Mouse (Mus musculus) layer of hippocampus, postnatal 14 days (tissue): Measurements from ENCODE around the gene Clptm1. TPM values are rescaled to one million over a fixed set of nuclear protein-coding genes. Genes with fewer than 3 reads are reported as not detected.
A peak's percentile ranks its signal among the peaks of the same experiment; 100 is the strongest.

Experiments used
- DNase-seq, 2 experiments: peaks; one replicate each; pipeline ENCODE4 v3.0.0; 2021 to 2022; ENCODE audit warnings: low spot score in 2 of 2, mixed read lengths in 1 of 2
- total RNA-seq, 2 experiments: library from RNA; stranded (reverse); gene quantifications; 2 replicates each; pipeline ENCODE4 v1.2.3; 2021

Gene Clptm1
- total RNA-seq, 2 experiments from 2014 or later: 151 to 160 TPM

GRCm38 (mm10) chr7:19667434-19667833 lies 2.6 kb upstream of the Clptm1 start:
- DNase-seq: no peak

GRCm38 (mm10) chr7:19666750-19667149 lies 1.9 kb upstream of the Clptm1 start:
- DNase-seq: no peak

GRCm38 (mm10) chr7:19664455-19664954 lies 328 bp downstream of the Clptm1 start:
- no peak for DNase-seq

- no peak for DNase-seq
These were observed 893 bp downstream of the Clptm1 start for GRCm38 (mm10) chr7:19663940-19664339.

- DNase-seq: no peak
These were observed 12.2 kb downstream of the Clptm1 start for GRCm38 (mm10) chr7:19652614-19653013.

GRCm38 (mm10) chr7:19651063-19651786 lies 13.6 kb downstream of the Clptm1 start:
- DNase-seq: no peak

GRCm38 (mm10) chr7:19641223-19641622 lies 23.6 kb downstream of the Clptm1 start:
- no peak for DNase-seq

- no peak for DNase-seq
These were observed 29.6 kb downstream of the Clptm1 start for GRCm38 (mm10) chr7:19635074-19635827.

GRCm38 (mm10) chr7:19634591-19634990 lies 30.2 kb downstream of the Clptm1 start:
- no peak for DNase-seq

GRCm38 (mm10) chr7:19633855-19634254 lies 31.0 kb downstream of the Clptm1 start:
- no peak for DNase-seq

- no peak for DNase-seq
These were observed 31.6 kb downstream of the Clptm1 start for GRCm38 (mm10) chr7:19633197-19633596.

GRCm38 (mm10) chr7:19632720-19633119 lies 32.1 kb downstream of the Clptm1 start:
- DNase-seq: no peak

- no peak for DNase-seq
These were observed 32.6 kb downstream of the Clptm1 start for GRCm38 (mm10) chr7:19632275-19632674.

- DNase-seq: peak; percentile 85 to 92
These were observed 35.5 kb downstream of the Clptm1 start, which contains the start of gene Relb for GRCm38 (mm10) chr7:19629361-19629734. Gene Relb (minus strand): TSS chr7:19629438.

GRCm38 (mm10) chr7:19628536-19629360 lies 36.1 kb downstream of the Clptm1 start:
- peak; percentile 86 to 91 for DNase-seq

- no peak for DNase-seq
These were observed 36.7 kb downstream of the Clptm1 start for GRCm38 (mm10) chr7:19628192-19628535.

GRCm38 (mm10) chr7:19627721-19628120 lies 37.1 kb downstream of the Clptm1 start:
- no peak for DNase-seq

GRCm38 (mm10) chr7:19623433-19623832 lies 41.4 kb downstream of the Clptm1 start:
- DNase-seq: no peak

GRCm38 (mm10) chr7:19622241-19622640 lies 42.6 kb downstream of the Clptm1 start:
- DNase-seq: no peak

- DNase-seq: peak; percentile 36 to 75
These were observed 44.0 kb downstream of the Clptm1 start for GRCm38 (mm10) chr7:19620811-19621210.

- peak; percentile 67 to 83 for DNase-seq
These were observed 45.6 kb downstream of the Clptm1 start for GRCm38 (mm10) chr7:19619004-19619801.
